Mouse (Mus musculus) T-cell, adult 2 months (primary cell): ENCODE results near the gene Cstf2.

Experiments
- DNase-seq: peaks from one replicate; pipeline ENCODE4 v3.0.0; 2022; ENCODE audit warnings: low spot score

Gene Cstf2

DNA sequence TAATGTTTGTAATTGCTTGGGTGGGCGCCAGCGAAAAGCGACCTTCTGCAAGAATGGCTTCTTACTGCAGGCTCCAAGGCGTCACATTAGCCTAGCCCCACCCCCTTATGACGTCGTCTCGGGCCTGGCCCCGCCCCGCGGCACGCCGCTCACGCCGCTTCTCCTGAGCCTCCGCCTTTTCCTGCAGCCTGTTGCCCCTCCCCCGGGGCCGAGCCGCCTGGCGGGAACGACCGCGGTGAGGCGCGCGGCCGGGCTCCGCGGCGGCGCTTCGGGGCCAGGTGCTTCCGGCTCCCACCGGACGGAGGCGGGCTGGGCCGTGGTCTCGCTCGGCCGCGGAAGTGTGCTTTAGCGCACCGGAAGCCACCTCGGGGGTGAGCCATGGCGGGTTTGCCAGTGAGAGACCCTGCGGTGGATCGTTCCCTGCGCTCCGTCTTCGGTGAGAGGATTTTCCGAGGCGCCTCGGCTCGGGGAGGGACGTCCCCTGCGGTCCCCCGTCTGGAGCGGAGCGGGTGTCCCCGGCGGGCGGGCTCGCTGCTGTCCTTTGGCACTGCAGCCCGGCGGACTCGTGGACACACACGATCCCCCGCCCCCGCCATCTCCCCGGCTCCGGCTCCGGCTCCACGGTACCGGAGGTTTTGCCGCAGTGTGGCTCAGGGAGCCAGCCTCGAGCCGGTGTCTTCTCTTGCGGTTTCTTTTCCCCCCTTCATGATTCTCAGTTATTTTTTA lies at the start of gene Cstf2:
TSS of gene Cstf2 (plus strand) at position 201 of the 726 bp plus-strand sequence.
- DNase-seq: peak; percentile 93

- DNase-seq: peak; percentile 27
Observed at GRCm38 (mm10) chrX:134019005-134019404, 40.0 kb upstream of the Cstf2 start.

GRCm38 (mm10) chrX:134020664-134021063 lies 38.3 kb upstream of the Cstf2 start:
- DNase-seq: no peak

- no peak for DNase-seq
Observed at GRCm38 (mm10) chrX:134048994-134049393, 10.0 kb upstream of the Cstf2 start.

GRCm38 (mm10) chrX:134056897-134057296 lies 2.1 kb upstream of the Cstf2 start:
- no peak for DNase-seq

- DNase-seq: no peak
Observed at GRCm38 (mm10) chrX:134058040-134058875, 729 bp upstream of the Cstf2 start.

DNA sequence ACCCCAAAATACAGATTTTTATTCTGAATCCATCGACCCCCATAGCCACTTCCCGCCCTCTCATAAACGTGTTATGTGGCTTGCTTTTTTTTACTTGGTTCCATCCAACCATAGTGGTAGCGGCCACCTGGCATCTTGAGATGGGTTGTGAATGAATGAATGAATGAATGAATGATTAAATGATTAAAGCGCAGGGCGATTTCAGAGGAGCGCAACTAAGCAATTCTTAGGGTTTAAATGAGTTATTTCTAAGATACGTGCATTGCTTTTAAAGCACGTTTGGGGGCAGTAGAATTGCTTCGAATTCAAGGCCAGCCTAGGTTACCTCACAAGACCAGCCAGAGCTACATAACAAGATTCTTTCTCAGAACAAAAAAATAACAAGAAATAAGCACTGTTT lies 777 bp downstream of the Cstf2 start:
- DNase-seq: peak; percentile 20

DNA sequence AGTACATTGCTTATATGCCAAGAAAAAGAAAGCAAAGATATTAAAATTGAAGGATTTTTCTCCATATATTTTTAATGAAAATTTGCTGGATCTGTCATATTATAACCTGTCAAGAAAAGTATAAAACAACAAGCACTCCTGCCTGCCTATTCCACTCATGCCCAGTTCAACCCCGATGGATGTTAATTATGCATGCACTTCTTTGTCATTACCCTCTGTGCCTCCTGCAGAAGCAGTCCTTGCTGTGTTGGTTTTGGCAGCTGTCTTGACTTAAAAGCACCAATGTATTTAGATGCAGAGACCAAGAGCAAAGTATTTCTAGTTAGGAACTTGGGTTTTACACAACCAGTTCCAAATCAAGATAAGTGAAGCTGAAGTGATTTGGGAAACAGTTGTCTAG lies 26.5 kb downstream of the Cstf2 start:
- no peak for DNase-seq

GRCm38 (mm10) chrX:134102641-134103040 lies 43.7 kb downstream of the Cstf2 start:
- no peak for DNase-seq

DNA sequence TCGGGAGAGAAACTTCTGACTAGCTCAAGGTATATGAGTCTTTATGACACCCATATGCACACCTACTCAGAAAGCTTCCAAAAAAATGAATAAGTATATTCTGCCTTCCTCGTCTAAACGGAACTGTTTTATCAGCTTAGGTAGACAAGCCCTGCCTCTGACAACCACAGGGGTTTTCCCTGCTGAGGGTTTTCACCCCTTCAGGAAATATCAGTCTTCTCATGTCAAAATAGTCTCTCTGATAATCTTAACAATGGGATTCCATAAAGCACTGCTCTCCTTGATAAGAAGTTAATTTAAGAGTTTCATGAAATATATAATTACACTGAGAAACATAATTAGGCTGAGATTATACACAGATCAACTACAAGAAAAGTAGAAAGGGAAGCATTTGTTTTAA lies 52.8 kb downstream of the Cstf2 start:
- no peak for DNase-seq

DNA sequence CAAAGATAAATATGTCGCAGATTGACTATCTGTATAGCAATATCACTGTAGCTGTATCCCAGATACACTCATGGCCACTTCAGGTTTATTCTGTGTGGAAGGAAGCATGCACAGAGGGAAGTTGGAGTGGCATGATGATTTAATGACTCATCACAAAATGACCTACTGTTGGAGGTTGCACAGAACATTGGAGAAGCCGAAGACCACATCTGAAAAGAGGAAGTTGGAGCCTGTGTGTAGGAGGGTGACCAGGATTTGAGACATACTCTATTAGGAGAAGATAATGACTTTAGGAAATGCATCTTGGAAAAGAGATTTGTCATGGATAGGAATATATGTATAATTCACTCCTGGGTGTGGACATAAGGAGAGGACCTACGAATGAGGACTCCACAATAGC lies 57.4 kb downstream of the Cstf2 start:
- no peak for DNase-seq

- no peak for DNase-seq
Observed at GRCm38 (mm10) chrX:134128549-134128948, 69.6 kb downstream of the Cstf2 start.

DNA sequence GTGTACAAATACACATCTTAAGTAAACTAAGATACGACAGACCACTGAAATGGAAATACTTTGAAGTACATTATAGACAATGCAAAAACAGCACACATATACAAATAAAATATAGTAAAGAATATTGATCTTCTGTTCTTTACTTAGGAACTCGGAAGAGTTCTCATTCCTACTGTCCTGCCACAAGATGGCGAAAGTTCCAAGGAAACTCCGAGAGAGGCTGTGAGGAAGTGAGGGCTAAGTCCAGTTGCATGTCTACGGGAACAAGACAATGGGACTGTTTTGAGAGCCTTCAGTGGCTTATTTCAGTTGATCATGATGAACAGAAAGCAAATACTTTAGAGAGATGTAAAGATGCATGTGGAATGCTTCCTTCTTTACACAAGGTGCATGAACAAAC lies 73.3 kb downstream of the Cstf2 start:
- no peak for DNase-seq

DNA sequence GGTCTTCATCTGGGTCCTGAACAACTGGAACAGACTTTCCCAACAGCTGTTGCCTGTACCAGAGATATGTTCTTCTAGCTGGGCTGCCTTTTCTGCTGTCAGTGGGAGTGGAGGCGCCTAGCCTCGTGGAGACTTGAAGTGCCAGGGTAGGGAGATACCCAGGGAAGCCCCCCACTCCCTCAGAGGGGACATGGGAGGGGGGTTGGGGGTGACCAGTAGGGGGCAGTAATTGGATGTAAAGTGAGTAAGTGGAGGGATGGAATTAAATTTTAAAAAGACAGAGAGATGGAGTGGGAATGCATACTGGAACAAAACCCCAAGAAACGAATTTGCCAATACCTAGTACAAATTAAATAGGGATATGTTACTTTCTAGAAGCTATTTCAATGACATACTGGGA lies 74.8 kb downstream of the Cstf2 start:
- no peak for DNase-seq
